In genomic region chr6:48546271-48546670, GRCm38 (mm10) we compare ENCODE assay signal across 9 mouse cellular contexts. TPM values are rescaled to one million over a fixed set of nuclear protein-coding genes. Genes with fewer than 3 reads are reported as not detected.
DNase-seq lines count a peak whose midpoint lies in the region; ATAC-seq and TF ChIP-seq lines count a peak whose summit lies in the region.
"Had no signal": no experiment of that assay in that cellular context is flagged by ENCODE, and none has a peak within 500 bp of the region (broad histone marks: within the 10 kb centered on the region; RNA-seq: fewer than 3 reads in every experiment).

No protein-coding gene starts in this region.

- H3K4me2 ChIP-seq in heart, postnatal 0 days (ENCODE audit: low read depth, low read length), result no peak overlapping the region
- no peak overlapping the region for H3K4me2 ChIP-seq in midbrain, postnatal 0 days (ENCODE audit: low read depth, low read length, poor library complexity, severe bottlenecking)
- H3K4me2 ChIP-seq: neural tube, embryonic 13.5 days had no signal

- peak; percentile 65 for TF ChIP-seq CTCF in heart, postnatal 0 days (IDR thresholded peaks at IDR 0.05; ENCODE audit: low read depth)
- peak; percentile 4 for TF ChIP-seq CTCF in ES-Bruce4 (IDR thresholded peaks at IDR 0.05; ENCODE audit: low read depth, low read length)
- TF ChIP-seq CTCF in midbrain, postnatal 0 days (IDR thresholded peaks at IDR 0.05), result peak; percentile 79

- no peak overlapping the region for H3K9ac ChIP-seq in heart, postnatal 0 days (replicated peaks; ENCODE audit: low read depth, low read length)
- no peak overlapping the region for H3K9ac ChIP-seq in ES-Bruce4 (ENCODE audit: low read depth, poor library complexity, severe bottlenecking)
- no peak overlapping the region for H3K9ac ChIP-seq in midbrain, postnatal 0 days (replicated peaks; ENCODE audit: low read length, poor library complexity, severe bottlenecking)
- H3K9ac ChIP-seq: neural tube, embryonic 13.5 days had no signal

- 26% methylated on average over 1 of the region's 1 CpGs for WGBS in heart, postnatal 0 days
- 58% methylated on average over 1 of the region's 1 CpGs for WGBS in midbrain, postnatal 0 days

- no peaks in the 10 kb centered on the region for H3K36me3 ChIP-seq in heart, postnatal 0 days (replicated peaks; ENCODE audit: control insufficient read depth, insufficient read depth, low read length)
- H3K36me3 ChIP-seq in ES-Bruce4 (ENCODE audit: control insufficient read depth, insufficient read depth, low read length, poor library complexity, severe bottlenecking), result no peaks in the 10 kb centered on the region
- H3K36me3 ChIP-seq in midbrain, postnatal 0 days (ENCODE audit: insufficient read depth, low read length), result peaks cover 12% of the 10 kb centered on the region

- no peaks in the 10 kb centered on the region for H3K9me3 ChIP-seq in heart, postnatal 0 days (replicated peaks; ENCODE audit: control insufficient read depth, low read length)
- H3K9me3 ChIP-seq in ES-Bruce4 (replicated peaks; ENCODE audit: control insufficient read depth, insufficient read depth, low read length, poor library complexity, severe bottlenecking), result no peaks in the 10 kb centered on the region
- no peaks in the 10 kb centered on the region for H3K9me3 ChIP-seq in midbrain, postnatal 0 days (ENCODE audit: low read length)
- H3K9me3 ChIP-seq: neural tube, embryonic 13.5 days had no signal

- H3K27me3 ChIP-seq in heart, postnatal 0 days (ENCODE audit: control insufficient read depth, insufficient read depth, low read length), result no peaks in the 10 kb centered on the region
- no peaks in the 10 kb centered on the region for H3K27me3 ChIP-seq in ES-Bruce4 (ENCODE audit: control insufficient read depth, insufficient read depth, low read length, poor library complexity, severe bottlenecking)
- H3K27me3 ChIP-seq in midbrain, postnatal 0 days (ENCODE audit: insufficient read depth, low read length), result no peaks in the 10 kb centered on the region
- H3K27me3 ChIP-seq: neural tube, embryonic 13.5 days had no signal

- no peak for TF ChIP-seq POLR2A in ES-Bruce4 (IDR thresholded peaks at IDR 0.05; ENCODE audit: insufficient read depth, low read length)

- no peak for ATAC-seq in heart, postnatal 0 days (ENCODE audit: insufficient read depth, low read depth)
- peak; percentile 64 for ATAC-seq in granulocyte monocyte progenitor cell, adult 5-6 weeks (replicated peaks; ENCODE audit: poor library complexity, severe bottlenecking)
- ATAC-seq in midbrain, postnatal 0 days (ENCODE audit: low FRiP score), result 0 out of 2 replicates have a peak, but pooled peaks have one; percentile 29

- DNase-seq in heart, postnatal 0 days (ENCODE audit: low spot score), result no peak
- DNase-seq in heart, adult 9 months (ENCODE audit: low spot score in 2 of 2), result no peak
- peak; percentile 42 for DNase-seq in 3134 (ENCODE audit: extremely low read depth, insufficient read length, low spot score)
- DNase-seq in midbrain, postnatal 0 days (ENCODE audit: low spot score), result peak; percentile 63
- DNase-seq in right cerebral cortex, adult 18-20 months, result no peak
- no peak for DNase-seq in right cerebral cortex, postnatal 36 days (ENCODE audit: low spot score in 2 of 2)

- no peak overlapping the region for H3K27ac ChIP-seq in heart, postnatal 0 days (ENCODE audit: low read depth)
- no peak overlapping the region for H3K27ac ChIP-seq in ES-Bruce4 (ENCODE audit: insufficient read depth, low read length)
- no peak overlapping the region for H3K27ac ChIP-seq in midbrain, postnatal 0 days (ENCODE audit: low read depth, low read length)
- H3K27ac ChIP-seq: neural tube, embryonic 13.5 days had no signal

- no peak for TF ChIP-seq EP300 in heart, postnatal 0 days (IDR thresholded peaks at IDR 0.05; ENCODE audit: low read depth)
- no peak for TF ChIP-seq EP300 in ES-Bruce4 (IDR thresholded peaks at IDR 0.05; ENCODE audit: insufficient read depth, low read depth, low read length)

- H3K4me1 ChIP-seq in heart, postnatal 0 days (ENCODE audit: control insufficient read depth, insufficient read depth), result no peaks in the 10 kb centered on the region
- H3K4me1 ChIP-seq in ES-Bruce4 (ENCODE audit: control insufficient read depth, insufficient read depth, low read length), result peaks cover 3% of the 10 kb centered on the region
- no peaks in the 10 kb centered on the region for H3K4me1 ChIP-seq in midbrain, postnatal 0 days (ENCODE audit: insufficient read depth, low read length)

- no peak overlapping the region for H3K4me3 ChIP-seq in heart, postnatal 0 days (ENCODE audit: low read depth, low read length)
- H3K4me3 ChIP-seq in ES-Bruce4 (ENCODE audit: low read depth, low read length), result no peak overlapping the region
- no peak overlapping the region for H3K4me3 ChIP-seq in midbrain, postnatal 0 days (ENCODE audit: low read depth, low read length)
- H3K4me3 ChIP-seq: neural tube, embryonic 13.5 days had no signal

RNA-seq across cellular contexts. Expression of gene Lrrc61, which starts 8.3 kb away (rescaled TPM):
- 3.9 and 7.6 TPM in 2 replicates for total RNA-seq in heart, postnatal 0 days (2014; rRNA removed; ENCODE audit: low replicate concordance)
- 3.8 and 5.8 TPM in 2 replicates for polyA plus RNA-seq in heart, postnatal 0 days (2015; fragmentation: Nextera tagmentation; extraction: Ambion mirVana)
- 6.2 and 12.1 TPM in 2 replicates for polyA plus RNA-seq in ES-Bruce4 (2011; ENCODE audit: insufficient read depth, insufficient read length, low read depth, missing spikeins)
- total RNA-seq in granulocyte monocyte progenitor cell, adult 5-6 weeks (2014; fragmentation: Nextera tagmentation), result 11.3 and 12.5 TPM in 2 replicates
- total RNA-seq in granulocyte monocyte progenitor cell, adult 5-6 weeks (2017), result 5.4 and 7.3 TPM in 2 replicates
- total RNA-seq in midbrain, postnatal 0 days (2014; rRNA removed), result 29.4 and 82.4 TPM in 2 replicates
- 21.4 and 23.3 TPM in 2 replicates for polyA plus RNA-seq in midbrain, postnatal 0 days (2015; fragmentation: Nextera tagmentation; extraction: Ambion mirVana)

RNA-seq across cellular contexts. Expression of gene Atp6v0e2, which starts 8.9 kb away (rescaled TPM):
- 10.5 and 17.2 TPM in 2 replicates for total RNA-seq in heart, postnatal 0 days (2014; rRNA removed; ENCODE audit: low replicate concordance)
- polyA plus RNA-seq in heart, postnatal 0 days (2015; fragmentation: Nextera tagmentation; extraction: Ambion mirVana), result 13.0 and 15.4 TPM in 2 replicates
- 16.9 and 20.3 TPM in 2 replicates for polyA plus RNA-seq in ES-Bruce4 (2011; ENCODE audit: insufficient read depth, insufficient read length, low read depth, missing spikeins)
- total RNA-seq in granulocyte monocyte progenitor cell, adult 5-6 weeks (2014; fragmentation: Nextera tagmentation), result not detected in 2 replicates
- total RNA-seq in granulocyte monocyte progenitor cell, adult 5-6 weeks (2017), result not detected in 2 replicates
- 398 and 447 TPM in 2 replicates for total RNA-seq in midbrain, postnatal 0 days (2014; rRNA removed)
- 497 and 556 TPM in 2 replicates for polyA plus RNA-seq in midbrain, postnatal 0 days (2015; fragmentation: Nextera tagmentation; extraction: Ambion mirVana)

RNA-seq across cellular contexts. Expression of gene Rarres2, which starts 26.3 kb away (rescaled TPM):
- 56.8 and 72.8 TPM in 2 replicates for total RNA-seq in heart, postnatal 0 days (2014; rRNA removed; ENCODE audit: low replicate concordance)
- 65.7 and 71.8 TPM in 2 replicates for polyA plus RNA-seq in heart, postnatal 0 days (2015; fragmentation: Nextera tagmentation; extraction: Ambion mirVana)
- 0.90 TPM in 1 of 2 replicates, not detected in the other for polyA plus RNA-seq in ES-Bruce4 (2011; ENCODE audit: insufficient read depth, insufficient read length, low read depth, missing spikeins)
- not detected in 2 replicates for total RNA-seq in granulocyte monocyte progenitor cell, adult 5-6 weeks (2014; fragmentation: Nextera tagmentation)
- not detected in 2 replicates for total RNA-seq in granulocyte monocyte progenitor cell, adult 5-6 weeks (2017)
- total RNA-seq in midbrain, postnatal 0 days (2014; rRNA removed), result 4.6 and 6.6 TPM in 2 replicates
- 7.4 and 10.6 TPM in 2 replicates for polyA plus RNA-seq in midbrain, postnatal 0 days (2015; fragmentation: Nextera tagmentation; extraction: Ambion mirVana)

RNA-seq across cellular contexts. Expression of gene Gm45021, which starts 43.1 kb away (rescaled TPM):
- not detected in 2 replicates for total RNA-seq in heart, postnatal 0 days (2014; rRNA removed; ENCODE audit: low replicate concordance)
- polyA plus RNA-seq in heart, postnatal 0 days (2015; fragmentation: Nextera tagmentation; extraction: Ambion mirVana), result not detected in 2 replicates
- polyA plus RNA-seq in ES-Bruce4 (2011; ENCODE audit: insufficient read depth, insufficient read length, low read depth, missing spikeins), result not detected in 2 replicates
- not detected in 2 replicates for total RNA-seq in granulocyte monocyte progenitor cell, adult 5-6 weeks (2014; fragmentation: Nextera tagmentation)
- total RNA-seq in granulocyte monocyte progenitor cell, adult 5-6 weeks (2017), result not detected in 2 replicates
- not detected in 2 replicates for total RNA-seq in midbrain, postnatal 0 days (2014; rRNA removed)
- not detected in 2 replicates for polyA plus RNA-seq in midbrain, postnatal 0 days (2015; fragmentation: Nextera tagmentation; extraction: Ambion mirVana)
- polyA plus RNA-seq: neural tube, embryonic 13.5 days had no signal

RNA-seq across cellular contexts. Expression of gene Repin1, which starts 47.4 kb away (rescaled TPM):
- total RNA-seq in heart, postnatal 0 days (2014; rRNA removed; ENCODE audit: low replicate concordance), result 49.7 and 50.3 TPM in 2 replicates
- polyA plus RNA-seq in heart, postnatal 0 days (2015; fragmentation: Nextera tagmentation; extraction: Ambion mirVana), result 16.6 and 17.5 TPM in 2 replicates
- 12.5 and 13.3 TPM in 2 replicates for polyA plus RNA-seq in ES-Bruce4 (2011; ENCODE audit: insufficient read depth, insufficient read length, low read depth, missing spikeins)
- 15.2 and 18.8 TPM in 2 replicates for total RNA-seq in granulocyte monocyte progenitor cell, adult 5-6 weeks (2014; fragmentation: Nextera tagmentation)
- 10.6 and 12.0 TPM in 2 replicates for total RNA-seq in granulocyte monocyte progenitor cell, adult 5-6 weeks (2017)
- total RNA-seq in midbrain, postnatal 0 days (2014; rRNA removed), result 76.5 and 91.5 TPM in 2 replicates
- 41.2 and 42.8 TPM in 2 replicates for polyA plus RNA-seq in midbrain, postnatal 0 days (2015; fragmentation: Nextera tagmentation; extraction: Ambion mirVana)

Comparison
In these comparisons a context has a peak if more than half of its experiments do, and no peak if none do; other contexts are left out.
1. DNase-seq: peak in 3134 (single experiment) and midbrain, postnatal 0 days (single experiment); none in heart, postnatal 0 days (single experiment), heart, adult 9 months (0 of 2), right cerebral cortex, adult 18-20 months (single experiment) and right cerebral cortex, postnatal 36 days (0 of 2).
2. CTCF ChIP-seq: peak in every context shown above with its lines; median percentile 79 in midbrain, postnatal 0 days; 65 in heart, postnatal 0 days; 4 in ES-Bruce4.
3. RNA of gene Atp6v0e2, which starts 8.9 kb away (total RNA-seq): 398 to 447 TPM in midbrain, postnatal 0 days; 10.5 to 17.2 TPM in heart, postnatal 0 days and not detected in granulocyte monocyte progenitor cell, adult 5-6 weeks; every median in the first group is over 10 times any median in the second.